In genomic region chr5:30888337-30889087, GRCm38 (mm10) we compare ENCODE assay signal across 8 mouse cellular contexts. TPM values are rescaled to one million over a fixed set of nuclear protein-coding genes. Genes with fewer than 3 reads are reported as not detected.
DNase-seq lines count a peak whose midpoint lies in the region; ATAC-seq lines count a peak whose summit lies in the region.

Gene Agbl5, plus strand, starts transcription at chr5:30888694.

- peak; percentile 95 for DNase-seq in NIH3T3 (ENCODE audit: low read depth)
- peak; percentile 98 to 99 for DNase-seq in cerebellum, postnatal 10 days
- DNase-seq in frontal cortex, postnatal 14 days (ENCODE audit: low spot score in 2 of 2), result peak; percentile 95
- peak; percentile 88 to 96 for DNase-seq in layer of hippocampus, postnatal 25 days (ENCODE audit: extremely low spot score in 1 of 2, low spot score in 1 of 2)
- peak; percentile 93 for DNase-seq in lung, postnatal 25 days (ENCODE audit: low spot score)
- peak; percentile 97 for DNase-seq in retina, embryonic 14.5 days (ENCODE audit: low spot score)
- DNase-seq in thymus, postnatal 4 days, result peak; percentile 95

- peak within 1 kb of the TSS; percentile 73 for H3K4me2 ChIP-seq in hindbrain, embryonic 13.5 days

- peak within 1 kb of the TSS; percentile 98 for H3K27ac ChIP-seq in hindbrain, embryonic 13.5 days

- H3K27me3 ChIP-seq in hindbrain, embryonic 13.5 days, result no peaks in the 10 kb centered on the region

- H3K9ac ChIP-seq in hindbrain, embryonic 13.5 days, result peak within 1 kb of the TSS; percentile 92

- peak; percentile 96 for ATAC-seq in hindbrain, embryonic 13.5 days (ENCODE audit: low FRiP score)

- under 1% methylated on average over 41 of the region's 42 CpGs for WGBS in hindbrain, embryonic 13.5 days

- peaks cover 31% of the 10 kb centered on the region for H3K36me3 ChIP-seq in hindbrain, embryonic 13.5 days

- no peaks in the 10 kb centered on the region for H3K9me3 ChIP-seq in hindbrain, embryonic 13.5 days

- peak within 1 kb of the TSS; percentile 85 for H3K4me3 ChIP-seq in hindbrain, embryonic 13.5 days

- H3K4me1 ChIP-seq in hindbrain, embryonic 13.5 days (replicated peaks), result peaks cover 18% of the 10 kb centered on the region

RNA-seq across cellular contexts. Expression of gene Agbl5, which starts in this region (rescaled TPM):
- polyA plus RNA-seq in hindbrain, embryonic 13.5 days (2015; fragmentation: Nextera tagmentation; extraction: Ambion mirVana), result 23.6 and 24.8 TPM in 2 replicates
- 10 to 100 TPM; 13.0 to 14.5 TPM for total RNA-seq in layer of hippocampus, postnatal 25 days (2021)

Comparison
In these comparisons a context has a peak if more than half of its experiments do, and no peak if none do; other contexts are left out.
1. Peak in every context shown above with its lines: DNase-seq, ATAC-seq, H3K4me3 ChIP-seq and H3K27ac ChIP-seq.